Mouse (Mus musculus) heart, embryonic 13.5 days (tissue): ENCODE results near the gene Gdpd5. TPM values are rescaled to one million over a fixed set of nuclear protein-coding genes. Genes with fewer than 3 reads are reported as not detected.

Experiments
- ATAC-seq: fragments of 200-750 bp; cut with Nextera tagmentation; 2 replicates; pipeline ENCODE4 v1.8.0; 2017; ENCODE audit warnings: moderate TSS enrichment; ENCODE audit not compliant: insufficient number of reproducible peaks, low FRiP score, low TSS enrichment; ENCODE audit errors: extremely low read depth
- H3K27ac ChIP-seq: fragments of 300-500 bp; sonication (generic); replicated peaks from 2 replicates; pipeline ENCODE4 v1.5.1; 2015; ENCODE audit warnings: moderate library complexity, mild to moderate bottlenecking, inconsistent platforms
- H3K27me3 ChIP-seq: fragments of 300-500 bp; sonication (generic); replicated peaks from 2 replicates; pipeline ENCODE4 v1.6.1; 2015; ENCODE audit warnings: mild to moderate bottlenecking, inconsistent platforms
- H3K36me3 ChIP-seq: fragments of 300-500 bp; sonication (generic); 2 replicates; pipeline ENCODE4 v1.6.1; 2015; ENCODE audit warnings: mild to moderate bottlenecking, inconsistent platforms
- H3K4me1 ChIP-seq: fragments of 300-500 bp; sonication (generic); 2 replicates; pipeline ENCODE4 v1.6.1; 2015; ENCODE audit warnings: inconsistent platforms
- H3K4me2 ChIP-seq: fragments of 300-500 bp; sonication (generic); 2 replicates; pipeline ENCODE4 v1.6.1; 2015; ENCODE audit warnings: inconsistent platforms, mild to moderate bottlenecking, moderate library complexity
- H3K4me3 ChIP-seq: fragments of 300-500 bp; sonication (generic); 2 replicates; pipeline ENCODE4 v1.5.1; 2015; ENCODE audit warnings: moderate library complexity, mild to moderate bottlenecking, inconsistent platforms
- H3K9ac ChIP-seq: fragments of 300-500 bp; sonication (generic); 2 replicates; pipeline ENCODE4 v1.6.1; 2015; ENCODE audit warnings: inconsistent platforms, mild to moderate bottlenecking, moderate library complexity
- H3K9me3 ChIP-seq: fragments of 300-500 bp; sonication (generic); 2 replicates; pipeline ENCODE4 v1.6.1; 2016; ENCODE audit warnings: inconsistent platforms
- WGBS: fragments of 180-500 bp; shearing (Covaris S2); methylation state at CpG from one replicate; pipeline ENCODE4 v1.1.7; 2015; ENCODE audit warnings: mixed read lengths; 5-methylcytosine and 5-hydroxymethylcytosine counted together
- polyA plus RNA-seq: library from polyadenylated mRNA; unstranded; fragments of >200 nt; fragmentation: Nextera tagmentation; extraction: Ambion mirVana; gene quantifications from 2 replicates; pipeline ENCODE4 v1.2.1, GENCODE M21; 2015

Gdpd5 gene
- polyA plus RNA-seq, 1 experiment from 2014 or later: 25.4 TPM

DNA sequence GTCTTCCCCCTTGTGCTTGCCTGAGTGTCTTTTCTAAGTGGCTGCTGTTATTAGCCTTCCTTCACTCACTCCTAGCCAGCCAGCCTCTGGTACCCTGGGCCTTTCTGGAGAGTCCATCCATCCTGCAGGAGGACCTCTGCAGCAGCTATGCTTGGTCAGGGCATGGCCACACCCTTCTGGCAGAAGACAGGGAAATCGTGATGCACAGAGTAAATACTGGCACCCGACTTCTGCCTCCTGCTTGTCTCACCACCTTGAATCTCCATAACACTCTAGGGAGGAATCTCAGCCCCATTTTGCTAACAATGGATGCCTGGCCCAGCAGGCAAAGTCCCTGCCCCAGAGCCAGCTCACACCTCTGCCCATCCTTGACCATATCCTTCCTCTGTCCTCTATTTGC is 11.5 kb downstream of the Gdpd5 start:
- Histone ChIP-seq H3K4me3 (no peak overlapping the region), H3K9me3 (no peaks in the 10 kb centered on the region), H3K4me1 (peaks cover 75% of the 10 kb centered on the region), H3K36me3 (peaks cover 40% of the 10 kb centered on the region), H3K4me2 (no peak overlapping the region), H3K27ac (no peak overlapping the region), H3K27me3 (no peaks in the 10 kb centered on the region), H3K9ac (no peak overlapping the region)
- no peak for ATAC-seq
- 66% methylated on average over 2 of the region's 2 CpGs for WGBS

DNA sequence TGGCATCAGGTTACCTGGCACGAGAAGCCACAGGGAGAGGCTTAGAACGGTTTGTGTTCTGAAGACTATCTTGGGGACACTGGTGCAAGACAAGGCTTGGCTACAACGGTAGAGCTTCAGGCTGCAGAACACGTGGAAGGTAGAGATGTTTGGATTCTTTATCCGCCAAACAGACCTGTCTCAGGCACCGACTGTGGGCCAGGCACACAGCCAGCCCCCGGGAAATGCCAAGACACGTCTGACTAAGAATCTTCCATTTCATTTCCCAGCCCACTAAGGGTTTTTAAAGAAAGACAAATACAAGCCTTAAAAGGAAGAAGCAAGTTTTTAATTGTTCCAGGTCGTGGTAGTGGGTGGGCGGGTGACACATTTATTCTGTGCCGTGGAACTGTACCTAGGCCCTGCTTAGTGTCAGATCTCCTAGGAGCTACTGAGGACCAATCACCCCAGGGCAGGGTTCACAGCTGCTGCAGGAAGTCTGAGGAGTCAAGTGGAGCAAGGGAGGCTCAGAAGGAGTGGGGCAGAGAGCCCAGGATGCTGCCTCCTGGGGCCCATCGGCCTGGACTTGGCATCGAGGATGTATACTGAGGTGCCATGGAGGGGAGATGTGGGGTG is 12.6 kb downstream of the Gdpd5 start:
- no peak overlapping the region for H3K4me2 ChIP-seq
- no peak overlapping the region for H3K27ac ChIP-seq
- H3K4me3 ChIP-seq: no peak overlapping the region
- 74% methylated on average over 13 of the region's 13 CpGs for WGBS
- no peaks in the 10 kb centered on the region for H3K27me3 ChIP-seq
- no peak overlapping the region for H3K9ac ChIP-seq
- ATAC-seq: no peak
- H3K9me3 ChIP-seq: no peaks in the 10 kb centered on the region
- peaks cover 33% of the 10 kb centered on the region for H3K36me3 ChIP-seq
- H3K4me1 ChIP-seq: peaks cover 71% of the 10 kb centered on the region

DNA sequence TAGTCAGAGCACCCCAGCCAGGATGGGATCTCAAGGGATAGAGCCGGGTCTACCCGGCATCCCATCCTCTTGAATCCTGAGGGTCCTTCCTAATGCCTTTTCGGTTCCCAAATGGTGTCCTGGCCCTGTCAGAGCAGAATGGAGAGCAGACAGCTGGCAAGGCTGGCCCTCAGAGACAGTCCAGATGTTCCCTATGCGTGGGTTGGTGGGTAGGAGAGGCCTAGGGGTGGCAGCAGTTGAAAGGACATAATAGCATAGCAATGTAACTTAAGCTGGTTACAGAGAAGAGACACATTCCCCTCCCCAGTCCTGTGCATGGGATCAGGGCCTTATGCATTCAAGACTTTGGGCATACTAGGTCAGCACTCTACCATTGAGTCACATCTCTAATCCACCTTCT is 14.2 kb downstream of the Gdpd5 start:
- no peak for ATAC-seq
- no peak overlapping the region for H3K27ac ChIP-seq

DNA sequence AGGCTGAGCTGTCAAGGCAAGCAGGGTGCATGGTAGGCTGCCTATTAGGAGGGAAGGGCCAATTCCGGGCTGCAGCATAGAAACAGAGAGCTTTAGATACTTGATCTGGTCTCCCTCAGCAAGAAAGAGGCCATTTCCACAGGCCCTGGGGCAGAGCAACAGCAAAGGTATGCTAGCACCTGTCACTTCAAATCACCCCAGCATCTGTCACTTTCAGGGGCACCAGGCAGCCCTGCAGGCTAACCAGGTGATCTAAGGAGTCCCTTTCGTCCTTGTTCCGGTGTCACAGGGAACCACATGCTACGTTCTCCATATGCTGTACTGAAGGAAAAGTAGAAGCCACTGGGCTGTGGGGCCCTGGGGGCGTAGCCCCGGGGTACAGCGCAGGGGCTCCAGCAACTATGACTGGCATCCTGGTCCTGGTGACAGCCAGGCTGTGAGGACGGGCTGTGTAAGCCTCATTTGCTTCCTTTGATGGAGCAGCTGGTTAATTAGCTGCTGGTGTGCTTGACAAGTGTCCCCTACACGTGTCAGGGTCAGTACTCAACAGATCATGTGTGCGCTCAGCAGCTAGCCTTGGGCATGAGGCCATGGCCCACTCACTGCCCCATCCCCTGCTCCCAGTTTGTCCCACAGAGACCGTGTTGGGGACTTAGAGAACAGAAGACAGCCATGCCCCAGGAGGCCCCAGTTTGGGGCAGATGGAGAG is 14.8 kb downstream of the Gdpd5 start:
- Histone ChIP-seq H3K4me2 (no peak overlapping the region), H3K4me1 (peaks cover 50% of the 10 kb centered on the region), H3K4me3 (no peak overlapping the region), H3K27ac (peak overlapping the region; percentile 44), H3K36me3 (peaks cover 37% of the 10 kb centered on the region), H3K9me3 (no peaks in the 10 kb centered on the region), H3K27me3 (no peaks in the 10 kb centered on the region), H3K9ac (peak overlapping the region; percentile 15; the same call in 1 of the 2 replicates)
- no peak for ATAC-seq
- 50% methylated on average over 11 of the region's 11 CpGs for WGBS

More for the DNA sequence above, 14.2 kb downstream of the Gdpd5 start:
- H3K27me3 ChIP-seq: no peaks in the 10 kb centered on the region
- H3K9ac ChIP-seq: peak overlapping the region; percentile 15; the same call in 1 of the 2 replicates
- H3K4me3 ChIP-seq: no peak overlapping the region
- WGBS: 76% methylated on average over 4 of the region's 4 CpGs
- H3K4me2 ChIP-seq: no peak overlapping the region
- H3K36me3 ChIP-seq: peaks cover 37% of the 10 kb centered on the region
- H3K4me1 ChIP-seq: peaks cover 55% of the 10 kb centered on the region
- H3K9me3 ChIP-seq: no peaks in the 10 kb centered on the region

DNA sequence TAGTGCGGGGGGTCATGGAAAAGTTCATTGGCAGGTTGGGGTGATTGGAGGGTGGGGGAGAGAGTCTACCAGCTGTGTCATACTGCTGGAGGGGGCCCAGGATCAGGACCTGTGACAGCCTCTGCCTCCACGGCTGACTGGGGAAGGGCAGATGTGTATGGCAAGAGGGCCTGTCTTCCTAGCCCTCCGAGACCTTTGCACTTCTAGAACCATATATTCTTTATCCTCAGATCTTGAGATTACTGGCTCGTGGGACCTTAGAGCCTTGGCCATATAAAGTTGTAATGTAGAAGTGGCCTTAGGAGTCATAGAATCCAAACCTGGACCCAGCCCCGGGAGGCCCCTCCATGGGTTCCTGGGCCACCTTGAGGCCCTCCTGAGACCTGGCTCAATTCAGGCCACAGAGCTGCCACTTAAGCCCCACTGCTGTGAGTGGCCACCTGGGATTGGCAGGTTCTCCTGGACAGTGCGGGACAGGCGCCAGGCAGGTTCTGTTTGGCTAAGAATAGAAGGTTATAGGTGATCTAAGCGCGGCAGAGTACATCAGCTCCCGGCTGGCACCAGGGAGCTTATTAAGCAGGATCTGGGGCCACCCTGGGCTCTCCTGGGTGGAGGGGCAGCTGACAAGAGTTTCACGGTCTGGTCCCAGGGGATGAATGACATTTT is 15.9 kb downstream of the Gdpd5 start:
- Histone ChIP-seq H3K4me1 (peaks cover 56% of the 10 kb centered on the region), H3K27ac (peak overlapping the region; percentile 44), H3K4me2 (peak overlapping the region; percentile 7; the same call in 1 of the 2 replicates), H3K9me3 (no peaks in the 10 kb centered on the region), H3K9ac (peak overlapping the region; percentile 40; the same call in 1 of the 2 replicates), H3K27me3 (no peaks in the 10 kb centered on the region), H3K4me3 (no peak overlapping the region), H3K36me3 (peaks cover 31% of the 10 kb centered on the region)
- 57% methylated on average over 11 of the region's 11 CpGs for WGBS
- ATAC-seq: no peak

DNA sequence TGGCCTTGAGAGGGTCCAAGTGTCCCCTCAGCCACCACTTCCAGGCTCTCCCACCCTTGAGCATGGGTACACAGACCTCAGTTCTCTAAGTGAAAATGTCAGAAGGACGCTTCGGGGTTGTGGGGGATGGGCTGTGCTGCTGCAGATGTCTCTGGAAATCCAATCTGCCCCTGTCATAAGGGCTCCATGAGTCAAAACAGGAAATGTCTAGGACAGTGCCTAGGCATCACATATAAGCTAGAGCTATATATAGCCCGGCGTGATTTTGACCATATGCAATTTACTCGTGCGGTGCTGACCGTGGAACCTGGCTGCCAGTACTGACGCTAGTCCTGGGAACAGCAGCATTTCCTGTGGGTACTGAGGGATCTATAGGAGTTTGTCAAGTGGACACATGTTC is 20.2 kb downstream of the Gdpd5 start:
- Histone ChIP-seq H3K4me3 (no peak overlapping the region), H3K27me3 (no peaks in the 10 kb centered on the region), H3K27ac (no peak overlapping the region), H3K9ac (no peak overlapping the region), H3K4me1 (peaks cover 48% of the 10 kb centered on the region), H3K4me2 (no peak overlapping the region), H3K36me3 (peaks cover 24% of the 10 kb centered on the region), H3K9me3 (no peaks in the 10 kb centered on the region)
- 46% methylated on average over 8 of the region's 8 CpGs for WGBS
- ATAC-seq: no peak

DNA sequence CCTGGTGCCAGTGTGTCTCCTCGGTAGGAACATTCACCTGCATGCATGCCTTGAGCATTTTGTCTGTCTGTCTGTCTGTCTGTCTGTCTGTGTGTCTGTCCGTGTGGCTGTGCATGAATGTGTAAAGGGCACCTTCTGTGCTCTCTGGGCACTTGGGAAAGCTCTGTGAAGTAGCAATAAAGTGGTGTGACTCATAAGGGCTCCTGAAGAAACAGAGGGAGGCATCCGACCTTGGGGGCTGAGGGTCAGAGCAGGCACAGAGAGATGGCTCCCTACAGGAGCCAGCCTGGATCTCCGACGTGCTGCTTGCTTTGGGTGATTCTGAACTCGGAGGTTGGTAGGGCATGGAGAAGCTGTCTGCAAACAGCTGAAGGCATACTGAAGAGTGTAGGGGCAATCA is 21.3 kb downstream of the Gdpd5 start:
- Histone ChIP-seq H3K27ac (no peak overlapping the region), H3K4me3 (no peak overlapping the region), H3K9me3 (no peaks in the 10 kb centered on the region), H3K4me2 (no peak overlapping the region), H3K36me3 (peaks cover 27% of the 10 kb centered on the region), H3K9ac (no peak overlapping the region), H3K27me3 (no peaks in the 10 kb centered on the region), H3K4me1 (peaks cover 39% of the 10 kb centered on the region)
- WGBS: 62% methylated on average over 6 of the region's 6 CpGs
- ATAC-seq: no peak

DNA sequence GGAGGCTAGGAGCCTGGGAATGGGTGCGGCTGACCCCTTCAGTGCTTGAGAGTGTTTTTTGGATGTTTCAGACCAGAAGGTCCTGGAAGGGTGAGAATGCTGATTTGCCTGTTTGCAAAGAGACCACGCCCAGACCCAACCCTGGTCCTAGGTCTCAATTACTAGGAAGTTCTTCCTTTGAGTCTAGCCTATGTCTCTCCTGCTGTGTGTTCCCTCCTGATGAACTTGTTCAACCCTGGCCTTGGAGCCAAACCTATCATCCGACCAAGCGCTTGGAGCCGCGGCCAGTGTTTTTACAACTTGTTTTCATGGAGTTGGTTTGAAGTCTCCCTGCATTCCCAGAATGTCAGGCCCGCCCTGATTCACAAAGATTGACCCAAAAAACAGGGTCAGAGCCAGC is 22.0 kb downstream of the Gdpd5 start:
- no peak overlapping the region for H3K27ac ChIP-seq
- no peak for ATAC-seq
- H3K4me2 ChIP-seq: no peak overlapping the region
- H3K9me3 ChIP-seq: no peaks in the 10 kb centered on the region
- peaks cover 25% of the 10 kb centered on the region for H3K36me3 ChIP-seq
- H3K4me3 ChIP-seq: no peak overlapping the region
- H3K4me1 ChIP-seq: peaks cover 37% of the 10 kb centered on the region
- H3K9ac ChIP-seq: no peak overlapping the region
- 83% methylated on average over 7 of the region's 7 CpGs for WGBS
- H3K27me3 ChIP-seq: no peaks in the 10 kb centered on the region

DNA sequence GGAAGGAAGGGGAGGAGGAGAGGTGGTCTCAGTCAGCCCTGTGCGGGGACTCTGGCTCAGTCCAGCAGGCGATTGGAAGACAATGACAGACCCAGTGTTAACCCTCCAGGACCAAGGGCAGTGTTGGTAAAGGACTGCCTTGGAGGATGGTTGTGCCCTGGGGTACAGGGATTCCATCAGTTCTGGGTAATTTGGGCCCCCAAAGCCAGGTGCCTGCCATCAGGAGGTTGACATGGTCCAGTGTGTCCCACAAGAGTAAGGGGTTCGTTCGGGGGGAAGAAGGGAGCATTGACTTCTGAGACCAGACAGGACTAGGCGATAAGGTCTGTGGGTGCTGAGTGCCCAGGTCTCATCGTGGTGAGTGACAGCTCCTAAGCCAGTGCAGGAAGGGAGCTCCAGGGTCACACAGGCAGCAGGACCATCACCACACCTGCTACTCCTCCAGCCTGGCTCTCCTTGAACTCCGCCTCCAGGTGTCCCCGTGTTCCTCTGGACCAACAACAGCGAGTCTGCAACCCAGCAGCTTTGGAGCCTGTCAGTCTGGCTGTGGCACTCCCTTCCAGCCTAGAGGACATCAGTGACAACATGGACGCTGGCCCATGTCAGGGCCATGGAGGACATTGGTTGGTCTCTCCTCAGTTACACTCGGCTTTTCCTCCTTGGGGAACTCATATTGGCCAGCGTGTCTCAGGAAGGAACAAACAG is 23.0 kb downstream of the Gdpd5 start:
- H3K4me1 ChIP-seq: peaks cover 38% of the 10 kb centered on the region
- H3K27me3 ChIP-seq: no peaks in the 10 kb centered on the region
- 69% methylated on average over 12 of the region's 12 CpGs for WGBS
- peaks cover 20% of the 10 kb centered on the region for H3K36me3 ChIP-seq
- H3K9me3 ChIP-seq: no peaks in the 10 kb centered on the region
- ATAC-seq: no peak
- H3K9ac ChIP-seq: no peak overlapping the region
- H3K4me2 ChIP-seq: no peak overlapping the region
- no peak overlapping the region for H3K4me3 ChIP-seq
- H3K27ac ChIP-seq: no peak overlapping the region

DNA sequence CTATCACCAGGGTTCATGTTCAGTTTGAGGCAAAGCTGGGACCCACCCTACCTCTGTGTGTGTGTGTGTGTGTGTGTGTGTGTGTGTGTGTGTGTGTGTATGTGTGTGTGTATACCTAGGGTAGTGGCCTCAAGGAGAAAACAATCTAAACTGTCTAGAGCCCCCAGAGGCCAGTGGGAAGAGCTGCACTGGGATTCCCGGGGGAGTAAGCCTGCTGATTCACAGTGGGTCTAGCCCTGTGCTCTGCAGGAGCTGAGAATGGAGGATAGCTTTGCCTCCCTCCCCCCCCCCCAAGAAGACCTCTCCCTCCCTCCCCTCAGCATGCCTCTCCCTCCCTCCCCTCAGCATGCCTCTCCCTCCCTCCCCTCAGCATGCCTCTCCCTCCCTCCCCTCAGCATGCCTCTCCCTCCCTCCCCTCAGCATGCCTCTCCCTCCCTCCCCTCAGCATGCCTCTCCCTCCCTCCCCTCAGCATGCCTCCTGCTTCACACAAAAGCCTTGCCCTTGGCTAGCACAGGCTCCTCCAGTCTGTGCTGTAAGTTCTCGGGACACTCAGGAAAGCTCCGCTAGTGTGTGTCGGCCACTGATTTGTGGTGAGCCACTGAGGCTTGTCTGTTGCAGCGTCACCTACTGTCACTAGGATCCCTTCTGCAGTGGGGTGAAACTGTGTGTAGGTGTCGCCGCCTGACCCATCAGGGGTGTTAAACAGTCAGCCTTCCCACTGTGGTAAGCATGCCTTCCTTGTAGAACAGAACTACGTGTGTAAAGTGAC is 24.4 kb downstream of the Gdpd5 start:
- H3K9ac ChIP-seq: 0 out of 2 replicates have a peak overlapping the region, but pooled peaks have one; percentile 26
- 0 out of 2 replicates have a peak overlapping the region, but pooled peaks have one; percentile 13 for H3K27ac ChIP-seq
- H3K4me1 ChIP-seq: peaks cover 52% of the 10 kb centered on the region
- no peak overlapping the region for H3K4me2 ChIP-seq
- H3K9me3 ChIP-seq: no peaks in the 10 kb centered on the region
- H3K36me3 ChIP-seq: peaks cover 14% of the 10 kb centered on the region
- H3K4me3 ChIP-seq: no peak overlapping the region
- ATAC-seq: no peak
- WGBS: 44% methylated on average over 7 of the region's 8 CpGs
- H3K27me3 ChIP-seq: no peaks in the 10 kb centered on the region
